Mouse (Mus musculus) heart, postnatal 0 days (tissue): ENCODE measurements around the gene Traf7.

ENCODE experiments used
- CTCF ChIP-seq: IDR thresholded peaks from 2 replicates; pipeline ENCODE4 v1.5.1; 2016; ENCODE audit warnings: antibody characterized with exemption, control low read depth, low read depth
- EP300 ChIP-seq: IDR thresholded peaks from 2 replicates; pipeline ENCODE4 v1.6.1; 2016; ENCODE audit warnings: antibody characterized with exemption, low read depth

- TF ChIP-seq CTCF (no peak), EP300 (no peak)
Observed at GRCm38 (mm10) chr17:24469336-24469909, 58.3 kb downstream of the Traf7 start.
